Mouse (Mus musculus) forebrain, embryonic 11.5 days (tissue): ENCODE results near the gene Trpv2. TPM values are rescaled to one million over a fixed set of nuclear protein-coding genes. Genes with fewer than 3 reads are reported as not detected.

Source experiments
- ATAC-seq: fragments of 200-750 bp; cut with Nextera tagmentation; replicated peaks from 2 replicates; pipeline ENCODE4 v1.8.0; 2017; ENCODE audit warnings: moderate TSS enrichment; ENCODE audit not compliant: low FRiP score
- DNase-seq: peaks from one replicate; pipeline ENCODE4 v3.0.0-alpha.2; 2017; ENCODE audit warnings: low spot score
- H3K27ac ChIP-seq: fragments of 300-500 bp; sonication (generic); 2 replicates; pipeline ENCODE4 v1.5.1; 2014; ENCODE audit warnings: low read depth, low read length
- H3K27me3 ChIP-seq: fragments of 300-500 bp; sonication (generic); 2 replicates; pipeline ENCODE4 v1.6.1; 2014; ENCODE audit warnings: mild to moderate bottlenecking, low read length, mixed read lengths; ENCODE audit not compliant: control insufficient read depth, insufficient read depth
- H3K36me3 ChIP-seq: fragments of 300-500 bp; sonication (generic); 2 replicates; pipeline ENCODE4 v1.6.1; 2014; ENCODE audit warnings: mild to moderate bottlenecking, low read length, moderate library complexity, mixed read lengths; ENCODE audit not compliant: control insufficient read depth, insufficient read depth
- H3K4me1 ChIP-seq: fragments of 300-500 bp; sonication (generic); replicated peaks from 2 replicates; pipeline ENCODE4 v1.6.1; 2014; ENCODE audit warnings: low read length, mixed read lengths; ENCODE audit not compliant: control insufficient read depth, insufficient read depth
- H3K4me2 ChIP-seq: fragments of 300-500 bp; sonication (generic); 2 replicates; pipeline ENCODE4 v1.6.1; 2014; ENCODE audit warnings: low read depth, mild to moderate bottlenecking, low read length, moderate library complexity, mixed read lengths; ENCODE audit not compliant: severe bottlenecking
- H3K4me3 ChIP-seq: fragments of 300-500 bp; sonication (generic); 2 replicates; pipeline ENCODE4 v1.5.1; 2014; ENCODE audit warnings: low read depth, low read length
- H3K9ac ChIP-seq: fragments of 300-500 bp; sonication (generic); 2 replicates; pipeline ENCODE4 v1.6.1; 2014; ENCODE audit warnings: low read length
- H3K9me3 ChIP-seq: fragments of 300-500 bp; sonication (generic); 2 replicates; pipeline ENCODE4 v1.6.1; 2016; ENCODE audit warnings: low read length, mixed read lengths; ENCODE audit not compliant: control insufficient read depth
- WGBS: fragments of 180-500 bp; shearing (Covaris S2); extraction: QIAGEN DNeasy Blood & Tissue Kit; methylation state at CpG from one replicate; pipeline ENCODE4 v1.1.7; 2014; 5-methylcytosine and 5-hydroxymethylcytosine counted together
- polyA plus RNA-seq: library from polyadenylated mRNA; unstranded; fragments of >200 nt; fragmentation: Nextera tagmentation; extraction: Ambion mirVana; gene quantifications from 2 replicates; pipeline ENCODE4 v1.2.1, GENCODE M21; 2014

Gene Trpv2
- polyA plus RNA-seq, 1 experiment from 2014 or later, result 3.1 TPM

DNA sequence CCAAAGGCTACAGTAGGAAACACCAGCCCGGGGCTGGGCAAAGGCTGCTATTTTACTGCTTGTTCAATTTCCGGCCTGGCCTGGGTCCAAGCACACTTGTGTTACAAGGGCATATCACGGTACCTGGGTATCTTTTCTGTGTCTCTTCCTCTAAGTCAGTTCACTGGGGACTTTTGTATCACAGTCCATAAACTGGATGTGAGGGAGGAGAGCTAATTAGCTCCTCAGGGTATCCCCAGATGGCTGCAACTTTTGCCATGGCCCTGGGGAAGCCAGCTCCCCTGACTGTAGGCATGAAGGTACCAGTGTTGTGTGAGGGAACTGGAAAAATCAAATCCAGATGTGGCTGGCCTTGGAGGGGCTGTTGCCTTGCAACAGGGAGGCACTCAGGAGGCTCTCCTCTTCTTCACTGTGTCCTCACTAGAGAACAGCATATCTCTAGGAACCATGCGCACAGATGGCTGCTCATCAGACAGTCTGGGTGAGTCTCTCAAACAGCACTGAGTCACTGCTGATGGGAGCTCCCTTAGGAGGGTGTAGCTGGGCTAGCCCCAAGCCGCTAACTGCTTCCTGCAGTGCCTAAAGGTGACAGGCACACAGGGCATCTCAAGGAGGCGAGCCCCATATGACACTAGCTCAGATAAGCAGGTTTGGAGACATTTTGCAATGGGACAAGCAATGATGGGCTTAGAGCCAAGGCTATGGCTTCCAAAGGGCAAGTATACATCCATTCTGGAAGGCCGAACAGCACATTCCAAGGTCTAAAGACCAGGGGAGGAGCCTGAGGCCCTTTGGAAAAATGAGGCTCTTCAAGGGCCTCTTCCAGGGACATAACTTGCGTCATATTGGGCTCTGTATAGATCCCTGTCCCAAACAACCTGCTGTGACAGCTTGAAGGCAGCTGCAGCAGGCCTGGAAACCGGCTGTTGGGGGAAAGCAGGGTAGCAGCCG, 50.3 kb downstream of the Trpv2 start:
- DNase-seq (no peak), ATAC-seq (no peak)
- 0 out of 2 replicates have a peak overlapping the region, but pooled peaks have one; percentile 31 for H3K27ac ChIP-seq
- no peaks in the 10 kb centered on the region for H3K9me3 ChIP-seq
- WGBS, result 70% methylated on average over 10 of the region's 10 CpGs
- no peak overlapping the region for H3K4me3 ChIP-seq
- no peaks in the 10 kb centered on the region for H3K27me3 ChIP-seq
- no peak overlapping the region for H3K4me2 ChIP-seq
- H3K36me3 ChIP-seq, result no peaks in the 10 kb centered on the region
- H3K4me1 ChIP-seq, result peaks cover 14% of the 10 kb centered on the region
- no peak overlapping the region for H3K9ac ChIP-seq

DNA sequence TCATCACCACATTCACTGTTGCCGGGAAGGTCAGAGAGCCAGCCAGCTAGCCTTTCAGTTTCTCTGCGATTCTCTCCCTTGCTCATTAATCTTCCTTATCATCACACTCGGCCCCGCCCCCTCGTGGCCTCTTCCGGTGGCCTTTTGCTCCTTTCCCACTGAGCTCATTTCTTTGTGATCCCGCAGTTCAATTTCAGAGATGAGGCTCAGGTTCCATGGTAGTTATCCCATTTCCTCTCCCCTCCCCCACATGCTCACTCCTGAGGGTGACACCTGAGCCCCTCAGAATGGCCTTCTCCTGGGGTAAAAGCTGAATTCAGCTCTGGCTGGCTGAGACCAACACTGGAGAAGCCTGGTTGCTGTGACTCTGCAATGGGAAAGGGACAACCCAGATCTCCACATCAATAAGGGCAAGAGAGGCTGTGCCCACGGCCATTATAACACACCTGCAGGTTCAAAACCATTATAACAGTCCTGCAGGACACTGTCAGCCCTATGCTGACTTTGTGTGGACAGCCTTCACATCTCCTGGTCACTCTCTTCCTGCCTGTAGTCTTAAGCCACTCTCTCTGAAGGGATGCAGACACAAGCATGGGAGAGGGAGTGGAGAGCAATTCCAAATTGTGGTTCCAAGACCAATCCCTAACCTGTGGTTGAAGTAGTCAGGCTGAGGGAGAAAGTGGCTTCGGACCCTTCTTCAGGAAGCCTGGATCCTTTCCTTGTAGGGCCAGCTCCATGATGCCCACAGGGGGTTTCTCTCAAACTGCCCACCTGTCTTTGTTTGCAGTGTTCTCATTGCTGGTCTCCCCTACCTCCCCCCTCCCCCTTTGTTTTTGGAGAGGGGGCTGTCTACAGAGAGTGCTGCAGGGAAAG, 55.3 kb downstream of the Trpv2 start:
- DNase-seq (peak; percentile 60), ATAC-seq (peak; percentile 17)
- WGBS, result 2% methylated on average over 9 of the region's 9 CpGs
- Histone ChIP-seq H3K36me3 (no peaks in the 10 kb centered on the region), H3K4me1 (peaks cover 31% of the 10 kb centered on the region), H3K4me3 (no peak overlapping the region), H3K27ac (peak overlapping the region; percentile 74), H3K9ac (peak overlapping the region; percentile 47; the same call in 1 of the 2 replicates), H3K27me3 (no peaks in the 10 kb centered on the region), H3K9me3 (no peaks in the 10 kb centered on the region), H3K4me2 (peak overlapping the region; percentile 41)

GRCm38 (mm10) chr11:62630225-62630821, 56.0 kb downstream of the Trpv2 start:
- no peaks in the 10 kb centered on the region for H3K27me3 ChIP-seq
- 3% methylated on average over 11 of the region's 11 CpGs for WGBS
- H3K4me2 ChIP-seq, result peak overlapping the region; percentile 41
- no peaks in the 10 kb centered on the region for H3K36me3 ChIP-seq
- H3K9me3 ChIP-seq, result no peaks in the 10 kb centered on the region
- DNase-seq, result peak; percentile 75
- peak overlapping the region; percentile 47 for H3K9ac ChIP-seq
- H3K27ac ChIP-seq, result peak overlapping the region; percentile 74
- peak; percentile 84 for ATAC-seq
- H3K4me1 ChIP-seq, result peaks cover 28% of the 10 kb centered on the region
- H3K4me3 ChIP-seq, result 0 out of 2 replicates have a peak overlapping the region, but pooled peaks have one; percentile 1

GRCm38 (mm10) chr11:62631138-62631537, 56.9 kb downstream of the Trpv2 start:
- Histone ChIP-seq H3K4me1 (peaks cover 26% of the 10 kb centered on the region), H3K27ac (peak overlapping the region; percentile 74), H3K4me3 (no peak overlapping the region), H3K27me3 (no peaks in the 10 kb centered on the region), H3K9ac (peak overlapping the region; percentile 6; the same call in 1 of the 2 replicates), H3K9me3 (no peaks in the 10 kb centered on the region), H3K4me2 (peak overlapping the region; percentile 41; the same call in 1 of the 2 replicates), H3K36me3 (no peaks in the 10 kb centered on the region)
- DNase-seq (no peak), ATAC-seq (peak; percentile 19; the same call in 1 of the 2 replicates)
- 20% methylated on average over 4 of the region's 4 CpGs for WGBS

DNA sequence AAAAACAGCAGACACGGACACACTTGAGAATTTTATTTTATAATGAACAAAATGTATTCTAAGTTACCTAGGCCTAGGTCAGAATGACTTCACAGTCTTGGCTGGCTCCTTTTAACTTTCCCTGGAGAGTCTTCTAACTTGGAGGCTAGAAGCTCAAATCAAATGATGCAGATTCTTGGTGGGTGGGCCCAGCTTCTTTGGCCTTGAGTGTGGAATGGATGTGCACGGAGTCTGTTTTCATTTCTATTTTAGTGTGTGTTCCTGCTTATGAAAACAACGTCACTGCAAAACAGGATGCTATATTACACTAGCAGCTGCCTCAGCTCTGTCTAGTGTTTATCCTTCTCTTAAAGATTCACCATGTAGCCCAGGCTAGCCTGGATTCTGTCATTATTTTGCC, 61.1 kb downstream of the Trpv2 start:
- ATAC-seq (no peak), DNase-seq (no peak)
- Histone ChIP-seq H3K9me3 (no peaks in the 10 kb centered on the region), H3K27me3 (no peaks in the 10 kb centered on the region), H3K27ac (no peak overlapping the region), H3K9ac (no peak overlapping the region), H3K36me3 (no peaks in the 10 kb centered on the region), H3K4me3 (no peak overlapping the region), H3K4me1 (peaks cover 12% of the 10 kb centered on the region), H3K4me2 (no peak overlapping the region)
- WGBS, result 83% methylated on average over 3 of the region's 3 CpGs

DNA sequence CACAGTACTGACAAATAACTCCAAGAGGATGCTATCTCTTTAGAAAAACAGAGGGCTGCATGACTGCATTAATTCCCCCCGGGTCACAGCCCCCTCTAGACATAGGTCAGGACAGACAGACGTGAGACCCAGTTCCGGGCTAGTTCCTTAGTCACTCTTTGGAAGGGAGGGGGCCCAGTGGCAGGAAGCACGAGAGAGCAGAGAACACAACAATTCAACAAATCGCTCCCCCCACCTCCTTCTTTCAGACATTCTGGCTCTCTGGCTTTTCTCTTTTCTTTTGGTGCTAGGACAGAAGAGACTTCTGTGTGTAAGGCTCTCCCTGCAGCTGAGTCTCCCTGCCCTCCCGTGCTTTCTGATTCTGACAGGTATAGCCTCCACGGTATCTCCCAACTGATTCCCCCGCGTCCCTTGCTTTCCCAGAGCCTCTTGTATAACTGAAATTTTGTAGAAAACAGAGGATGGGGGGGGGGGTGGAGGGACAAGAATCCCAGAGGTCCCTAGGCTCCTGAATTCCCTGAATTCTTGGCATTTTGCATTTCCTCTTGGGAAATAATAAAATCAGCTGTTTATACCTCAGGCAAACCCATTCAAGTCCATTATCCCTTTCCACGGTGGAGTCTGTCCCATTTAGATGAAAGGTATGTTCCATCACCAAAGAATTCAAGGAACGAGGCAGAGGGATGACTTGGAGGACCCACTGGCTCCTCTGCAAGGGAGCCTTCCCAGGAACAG, 62.0 kb downstream of the Trpv2 start:
- WGBS, result 67% methylated on average over 11 of the region's 11 CpGs
- no peak overlapping the region for H3K9ac ChIP-seq

DNA sequence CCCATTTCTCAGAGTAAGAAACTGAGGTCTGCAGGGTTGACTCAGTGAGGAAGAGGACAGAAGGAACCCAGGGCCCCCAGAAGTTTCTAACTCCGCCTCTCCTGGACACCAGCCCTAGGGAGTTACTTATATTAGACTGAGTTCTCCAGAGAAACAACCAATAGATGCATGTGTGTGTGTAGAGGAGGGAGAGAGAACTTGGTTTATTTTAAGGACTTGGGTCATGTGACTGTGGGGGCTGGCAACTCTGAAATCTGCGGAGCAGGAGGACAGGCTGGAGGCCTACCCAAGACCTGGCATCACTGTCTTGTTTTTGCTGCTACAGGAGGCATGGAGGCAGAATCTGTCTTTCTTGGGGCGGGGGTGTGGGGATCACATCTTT, 62.5 kb downstream of the Trpv2 start:
- H3K4me2 ChIP-seq, result no peak overlapping the region
- no peak for DNase-seq
- H3K4me3 ChIP-seq, result no peak overlapping the region
- no peaks in the 10 kb centered on the region for H3K27me3 ChIP-seq
- H3K27ac ChIP-seq, result no peak overlapping the region
- H3K9ac ChIP-seq, result no peak overlapping the region
- H3K9me3 ChIP-seq, result no peaks in the 10 kb centered on the region
- H3K4me1 ChIP-seq, result no peaks in the 10 kb centered on the region
- ATAC-seq, result no peak
- 81% methylated on average over 3 of the region's 3 CpGs for WGBS
- no peaks in the 10 kb centered on the region for H3K36me3 ChIP-seq

More for the DNA sequence above, 62.0 kb downstream of the Trpv2 start:
- H3K4me1 ChIP-seq, result peaks cover 3% of the 10 kb centered on the region
- H3K9me3 ChIP-seq, result no peaks in the 10 kb centered on the region
- DNase-seq, result no peak
- no peaks in the 10 kb centered on the region for H3K27me3 ChIP-seq
- no peak overlapping the region for H3K4me3 ChIP-seq
- ATAC-seq, result no peak
- no peak overlapping the region for H3K27ac ChIP-seq
- H3K36me3 ChIP-seq, result no peaks in the 10 kb centered on the region
- H3K4me2 ChIP-seq, result no peak overlapping the region
